Mouse (Mus musculus) heart, adult 2 months (tissue): ENCODE data around the gene Lmo1. TPM values are rescaled to one million over a fixed set of nuclear protein-coding genes. Genes with fewer than 3 reads are reported as not detected.
"Not testable (repeated sequence)": the region's sequence is repeated elsewhere in the genome, so short reads cannot be mapped to it uniquely, and the experiment has no call there.

Experiments
- DNase-seq, 2 experiments: peaks; one replicate each; pipeline ENCODE4 v3.0.0; 2021
- H3K27ac ChIP-seq: fragments of 200-600 bp; 2 replicates; pipeline ENCODE4 v1.8.1; 2022
- H3K27me3 ChIP-seq: fragments of 200-500 bp; 2 replicates; pipeline ENCODE4 v1.6.1; 2012; ENCODE audit warnings: mild to moderate bottlenecking, low read length, inconsistent platforms, mixed read lengths; ENCODE audit not compliant: control insufficient read depth, insufficient read depth
- H3K36me3 ChIP-seq: fragments of 200-500 bp; 2 replicates; pipeline ENCODE4 v1.6.1; 2012; ENCODE audit warnings: low read length, inconsistent platforms; ENCODE audit not compliant: control insufficient read depth, insufficient read depth
- H3K4me1 ChIP-seq: fragments of 200-500 bp; 2 replicates; pipeline ENCODE4 v1.6.1; 2011; ENCODE audit warnings: low read length; ENCODE audit not compliant: control insufficient read depth, insufficient read depth
- H3K4me3 ChIP-seq: fragments of 200-600 bp; 2 replicates; pipeline ENCODE4 v1.8.1; 2022
- H3K79me2 ChIP-seq: fragments of 200-500 bp; replicated peaks from 2 replicates; pipeline ENCODE4 v1.6.1; 2012; ENCODE audit warnings: mild to moderate bottlenecking, inconsistent platforms, low read length, moderate library complexity, mixed read lengths; ENCODE audit not compliant: control insufficient read depth, insufficient read depth
- H3K9ac ChIP-seq: fragments of 200-500 bp; 2 replicates; pipeline ENCODE4 v1.6.1; 2012; ENCODE audit warnings: low read depth, mild to moderate bottlenecking, control low read depth, inconsistent platforms, low read length, mixed read lengths
- CTCF ChIP-seq: fragments of 200-600 bp; IDR thresholded peaks from 2 replicates; pipeline ENCODE4 v1.8.1; 2022; ENCODE audit warnings: antibody characterized with exemption, mild to moderate bottlenecking, moderate library complexity
- EP300 ChIP-seq: fragments of 200-500 bp; IDR thresholded peaks from 2 replicates; pipeline ENCODE4 v1.6.1; 2011; ENCODE audit warnings: low read depth, low read length, control low read depth; ENCODE audit not compliant: insufficient read depth
- POLR2A ChIP-seq: fragments of 200-500 bp; IDR thresholded peaks from 2 replicates; pipeline ENCODE4 v1.6.1; 2011; ENCODE audit warnings: mild to moderate bottlenecking, low read depth, low read length, control low read depth; ENCODE audit not compliant: insufficient read depth
- WGBS: fragments of 180-500 bp; shearing (Covaris S2); methylation state at CpG from one replicate; pipeline ENCODE4 v1.1.7; 2018; 5-methylcytosine and 5-hydroxymethylcytosine counted together
- intact Hi-C: fragments of 180-260 bp; cut with DNase I; formaldehyde crosslinking; loops from one replicate; pipeline ENCODE4 v1.15.1; 2025
- polyA plus RNA-seq: library from polyadenylated mRNA; depleted of rRNA; stranded (reverse); fragments of >200 nt; gene quantifications from 2 replicates; pipeline ENCODE4 v1.2.3, GENCODE M21; 2012; rRNA removed
- total RNA-seq, 2 experiments: library from RNA; stranded (reverse); gene quantifications; 2 replicates each; pipeline ENCODE4 v1.2.3; 2021

Lmo1 gene
- total and polyA plus RNA-seq, 3 experiments, result 2.0 to 8.1 (median 2.8) TPM

DNA sequence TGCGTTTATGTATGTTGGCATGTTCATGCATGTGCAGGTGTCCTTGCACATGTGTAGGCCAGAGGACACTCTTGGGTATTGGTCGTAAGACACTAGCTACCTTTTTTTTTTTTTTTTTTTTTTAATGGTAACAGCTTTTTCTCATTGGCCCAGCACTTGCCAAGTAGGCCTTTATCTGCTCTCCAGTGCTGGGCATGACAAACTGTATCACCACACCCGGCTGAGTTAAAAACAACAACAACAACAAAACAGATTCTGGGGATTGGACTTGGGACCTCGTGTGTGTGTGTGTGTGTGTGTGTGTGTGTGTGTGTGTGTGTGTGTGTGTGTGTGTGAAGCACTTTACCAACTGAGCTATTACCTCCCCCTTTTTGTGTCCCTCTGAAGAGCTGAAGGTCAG is 78.4 kb downstream of the Lmo1 start:
- H3K27ac ChIP-seq, result no peak overlapping the region
- DNase-seq, result no peak
- no peaks in the 10 kb centered on the region for H3K79me2 ChIP-seq
- TF ChIP-seq POLR2A, result no peak
- H3K4me3 ChIP-seq, result no peak overlapping the region
- 66% methylated on average over 4 of the region's 4 CpGs for WGBS
- H3K36me3 ChIP-seq, result no peaks in the 10 kb centered on the region
- no peaks in the 10 kb centered on the region for H3K4me1 ChIP-seq
- no peak overlapping the region for H3K9ac ChIP-seq
- H3K27me3 ChIP-seq, result no peaks in the 10 kb centered on the region
- intact Hi-C loops, result loop anchor here (5.0 kb wide), 1 partner anchor 121 kb away; no protein-coding TSS in a partner anchor

DNA sequence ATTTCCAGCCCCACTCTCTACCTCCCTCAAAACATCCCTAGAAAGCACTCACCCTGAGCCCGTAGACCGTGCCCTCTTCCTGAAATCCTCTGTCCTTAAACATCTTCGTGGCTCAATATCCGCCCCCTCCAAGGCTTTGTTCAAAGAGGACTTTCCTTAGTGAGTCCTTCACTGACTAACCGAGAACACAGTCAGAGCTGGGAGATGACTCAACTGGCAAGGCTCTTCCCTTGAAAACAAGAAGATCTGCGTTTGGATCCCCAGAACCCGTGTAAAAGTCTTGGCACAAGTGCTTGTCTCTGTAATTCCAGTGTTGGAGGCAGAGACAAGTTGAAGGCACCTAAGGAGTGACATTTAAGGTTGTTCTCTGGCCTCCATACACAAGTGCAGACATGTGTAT is 80.7 kb downstream of the Lmo1 start:
- WGBS, result no CpG with 5 or more reads among the region's 7 CpGs
- no peak overlapping the region for H3K9ac ChIP-seq
- TF ChIP-seq CTCF, result no peak
- no peak for TF ChIP-seq EP300
- TF ChIP-seq POLR2A, result no peak
- no peaks in the 10 kb centered on the region for H3K27me3 ChIP-seq
- H3K27ac ChIP-seq, result no peak overlapping the region
- DNase-seq, result no peak
- H3K79me2 ChIP-seq, result no peaks in the 10 kb centered on the region
- no peaks in the 10 kb centered on the region for H3K4me1 ChIP-seq
- no peaks in the 10 kb centered on the region for H3K36me3 ChIP-seq
- intact Hi-C loops, result no loop called here
- no peak overlapping the region for H3K4me3 ChIP-seq

DNA sequence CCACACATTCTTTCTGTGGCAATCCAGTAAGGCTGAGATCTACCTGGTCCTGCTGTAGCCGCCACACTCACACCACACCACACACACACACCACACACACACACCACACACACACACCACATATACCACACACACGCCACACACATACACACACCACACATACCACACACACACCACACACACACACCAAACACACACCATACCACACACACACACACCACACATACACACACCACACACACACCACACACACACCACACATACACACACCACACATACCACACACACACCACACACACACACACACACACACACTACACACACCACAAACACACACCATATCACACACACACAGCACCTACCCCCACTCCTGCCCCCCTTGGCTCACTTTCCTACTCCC is 83.7 kb downstream of the Lmo1 start:
- H3K4me1 ChIP-seq, H3K27ac ChIP-seq, H3K79me2 ChIP-seq, H3K9ac ChIP-seq, H3K36me3 ChIP-seq, H3K27me3 ChIP-seq, DNase-seq, H3K4me3 ChIP-seq, intact Hi-C loops: not testable (repeated sequence)
- no CpG with 5 or more reads among the region's 2 CpGs for WGBS

Other genes starting within 250 kb of the Lmo1 start
- 10 to 100 TPM; 17.4 to 21.0 TPM for gene Nlrp10, start 245.0 kb downstream of the Lmo1 start, total RNA-seq
- gene Nlrp10, start 245.0 kb downstream of the Lmo1 start, polyA plus RNA-seq, result 8.1 and 14.4 TPM in 2 replicates
- 10 to 100 TPM; 78.6 to 97.2 TPM for gene Eif3f, start 240.8 kb downstream of the Lmo1 start, total RNA-seq
- gene Eif3f, start 240.8 kb downstream of the Lmo1 start, polyA plus RNA-seq, result 72.1 and 72.8 TPM in 2 replicates
- under 1 TPM; 0.26 to 0.52 TPM for gene Tub, start 224.9 kb downstream of the Lmo1 start, total RNA-seq
- 0.45 and 1.2 TPM in 2 replicates for gene Tub, start 224.9 kb downstream of the Lmo1 start, polyA plus RNA-seq
- gene Ric3, start 91.9 kb downstream of the Lmo1 start, total RNA-seq, result 1 to 10 TPM; 1.1 to 1.9 TPM
- 0.57 and 0.79 TPM in 2 replicates for gene Ric3, start 91.9 kb downstream of the Lmo1 start, polyA plus RNA-seq